Mouse (Mus musculus) heart, embryonic 15.5 days (tissue): ENCODE measurements around the gene Tlr13. TPM values are rescaled to one million over a fixed set of nuclear protein-coding genes. Genes with fewer than 3 reads are reported as not detected.
"Not testable (repeated sequence)": the region's sequence is repeated elsewhere in the genome, so short reads cannot be mapped to it uniquely, and the experiment has no call there.

Experiments used
- ATAC-seq: fragments of 200-750 bp; cut with Nextera tagmentation; replicated peaks from 2 replicates; pipeline ENCODE4 v1.8.0; 2017; ENCODE audit warnings: low read depth, moderate TSS enrichment; ENCODE audit not compliant: insufficient number of reproducible peaks, insufficient read depth, low FRiP score
- H3K27ac ChIP-seq: fragments of 300-500 bp; sonication (generic); 2 replicates; pipeline ENCODE4 v1.5.1; 2015; ENCODE audit warnings: mild to moderate bottlenecking, inconsistent platforms
- H3K27me3 ChIP-seq: fragments of 300-500 bp; sonication (generic); 2 replicates; pipeline ENCODE4 v1.6.1; 2015; ENCODE audit warnings: inconsistent platforms
- H3K36me3 ChIP-seq: fragments of 300-500 bp; sonication (generic); 2 replicates; pipeline ENCODE4 v1.6.1; 2015; ENCODE audit warnings: mild to moderate bottlenecking, inconsistent platforms
- H3K4me1 ChIP-seq: fragments of 300-500 bp; sonication (generic); replicated peaks from 2 replicates; pipeline ENCODE4 v1.6.1; 2015; ENCODE audit warnings: inconsistent platforms
- H3K4me2 ChIP-seq: fragments of 300-500 bp; sonication (generic); 2 replicates; pipeline ENCODE4 v1.6.1; 2015; ENCODE audit warnings: inconsistent platforms, mild to moderate bottlenecking, moderate library complexity
- H3K4me3 ChIP-seq: fragments of 300-500 bp; sonication (generic); 2 replicates; pipeline ENCODE4 v1.5.1; 2015; ENCODE audit warnings: mild to moderate bottlenecking, inconsistent platforms
- H3K9ac ChIP-seq: fragments of 300-500 bp; sonication (generic); 2 replicates; pipeline ENCODE4 v1.6.1; 2015; ENCODE audit warnings: mild to moderate bottlenecking, inconsistent platforms
- H3K9me3 ChIP-seq: fragments of 300-500 bp; sonication (generic); replicated peaks from 2 replicates; pipeline ENCODE4 v1.6.1; 2016; ENCODE audit warnings: inconsistent platforms
- WGBS: fragments of 180-500 bp; shearing (Covaris S2); methylation state at CpG from one replicate; pipeline ENCODE4 v1.1.7; 2015; ENCODE audit warnings: mixed read lengths; 5-methylcytosine and 5-hydroxymethylcytosine counted together
- polyA plus RNA-seq: library from polyadenylated mRNA; unstranded; fragments of >200 nt; fragmentation: Nextera tagmentation; extraction: Ambion mirVana; gene quantifications from 2 replicates; pipeline ENCODE4 v1.2.1, GENCODE M21; 2015

Tlr13 gene
- polyA plus RNA-seq, 1 experiment from 2014 or later, result 0.43 TPM

GRCm38 (mm10) chrX:106186713-106187649, 44.0 kb downstream of the Tlr13 start, which contains the start of gene Pgk1:
TSS of gene Pgk1 (plus strand) at chrX:106187100.
- Histone ChIP-seq H3K4me1 (peaks cover 14% of the 10 kb centered on the region), H3K9me3 (no peaks in the 10 kb centered on the region), H3K27ac (peak within 1 kb of the TSS; percentile 91), H3K9ac (peak within 1 kb of the TSS; percentile 65), H3K4me2 (peak within 1 kb of the TSS; percentile 63), H3K4me3 (peak within 1 kb of the TSS; percentile 59), H3K36me3 (no peaks in the 10 kb centered on the region), H3K27me3 (no peaks in the 10 kb centered on the region)
- 9% methylated on average over 54 of the region's 55 CpGs for WGBS
- ATAC-seq, result peak; percentile 98

GRCm38 (mm10) chrX:106187737-106188136, 44.7 kb downstream of the Tlr13 start:
- ATAC-seq, result no peak
- peak overlapping the region; percentile 65 for H3K9ac ChIP-seq
- no peaks in the 10 kb centered on the region for H3K9me3 ChIP-seq
- H3K36me3 ChIP-seq, result no peaks in the 10 kb centered on the region
- no peaks in the 10 kb centered on the region for H3K27me3 ChIP-seq
- H3K4me3 ChIP-seq, result peak overlapping the region; percentile 59
- peaks cover 14% of the 10 kb centered on the region for H3K4me1 ChIP-seq
- H3K4me2 ChIP-seq, result peak overlapping the region; percentile 63
- peak overlapping the region; percentile 86 for H3K27ac ChIP-seq
- 13% methylated on average over 12 of the region's 12 CpGs for WGBS

- H3K27me3 ChIP-seq, result no peaks in the 10 kb centered on the region
Observed at GRCm38 (mm10) chrX:106189356-106189755, 46.4 kb downstream of the Tlr13 start.

GRCm38 (mm10) chrX:106190091-106190490, 47.1 kb downstream of the Tlr13 start:
- Histone ChIP-seq H3K27me3 (no peaks in the 10 kb centered on the region), H3K9ac (peak overlapping the region; percentile 65), H3K36me3 (peaks cover 10% of the 10 kb centered on the region; the same call in 1 of the 2 replicates), H3K4me3 (peak overlapping the region; percentile 59), H3K4me2 (peak overlapping the region; percentile 63), H3K27ac (peak overlapping the region; percentile 9; the same call in 1 of the 2 replicates), H3K9me3 (no peaks in the 10 kb centered on the region), H3K4me1 (peaks cover 12% of the 10 kb centered on the region)
- 32% methylated on average over 4 of the region's 4 CpGs for WGBS
- ATAC-seq, result no peak

More at GRCm38 (mm10) chrX:106189356-106189755, 46.4 kb downstream of the Tlr13 start:
- Histone ChIP-seq H3K4me3 (peak overlapping the region; percentile 59), H3K36me3 (peaks cover 6% of the 10 kb centered on the region; the same call in 1 of the 2 replicates), H3K9ac (peak overlapping the region; percentile 65), H3K4me2 (peak overlapping the region; percentile 63), H3K9me3 (no peaks in the 10 kb centered on the region), H3K4me1 (peaks cover 13% of the 10 kb centered on the region), H3K27ac (0 out of 2 replicates have a peak overlapping the region, but pooled peaks have one; percentile 86)
- ATAC-seq, result no peak
- WGBS, result 30% methylated on average over 5 of the region's 5 CpGs

- H3K4me1 ChIP-seq, H3K4me2 ChIP-seq, H3K9me3 ChIP-seq, H3K27ac ChIP-seq, ATAC-seq, H3K4me3 ChIP-seq, H3K9ac ChIP-seq, H3K27me3 ChIP-seq: not testable (repeated sequence)
- H3K36me3 ChIP-seq, result peaks cover 39% of the 10 kb centered on the region
- WGBS, result 79% methylated on average over 6 of the region's 6 CpGs
Observed at GRCm38 (mm10) chrX:106194361-106194760, 51.4 kb downstream of the Tlr13 start.

GRCm38 (mm10) chrX:106197308-106197707, 54.3 kb downstream of the Tlr13 start:
- Histone ChIP-seq H3K9me3 (no peaks in the 10 kb centered on the region), H3K27me3 (no peaks in the 10 kb centered on the region), H3K4me1 (no peaks in the 10 kb centered on the region), H3K4me2 (no peak overlapping the region), H3K27ac (no peak overlapping the region), H3K4me3 (no peak overlapping the region), H3K36me3 (peaks cover 57% of the 10 kb centered on the region), H3K9ac (no peak overlapping the region)
- ATAC-seq, result no peak
- WGBS, result 65% methylated on average over 5 of the region's 5 CpGs

- H3K4me1 ChIP-seq, result no peaks in the 10 kb centered on the region
- H3K4me2 ChIP-seq, result no peak overlapping the region
- no peaks in the 10 kb centered on the region for H3K27me3 ChIP-seq
- H3K27ac ChIP-seq, result no peak overlapping the region
- ATAC-seq, result no peak
- H3K9me3 ChIP-seq, result no peaks in the 10 kb centered on the region
- WGBS, result 72% methylated on average over 5 of the region's 5 CpGs
- H3K4me3 ChIP-seq, result no peak overlapping the region
- H3K9ac ChIP-seq, result no peak overlapping the region
- peaks cover 61% of the 10 kb centered on the region for H3K36me3 ChIP-seq
Observed at GRCm38 (mm10) chrX:106198904-106199303, 55.9 kb downstream of the Tlr13 start.

GRCm38 (mm10) chrX:106209100-106209499, 66.1 kb downstream of the Tlr13 start:
- 82% methylated on average over 2 of the region's 2 CpGs for WGBS
- no peak for ATAC-seq
- no peak overlapping the region for H3K4me2 ChIP-seq
- no peaks in the 10 kb centered on the region for H3K4me1 ChIP-seq
- no peaks in the 10 kb centered on the region for H3K9me3 ChIP-seq
- no peak overlapping the region for H3K27ac ChIP-seq
- H3K27me3 ChIP-seq, result no peaks in the 10 kb centered on the region
- no peak overlapping the region for H3K9ac ChIP-seq
- H3K4me3 ChIP-seq, result no peak overlapping the region
- no peaks in the 10 kb centered on the region for H3K36me3 ChIP-seq

Other genes with a start within 250 kb of the Tlr13 start
- gene Atrx, start 213.8 kb upstream of the Tlr13 start, polyA plus RNA-seq, result 113 and 118 TPM in 2 replicates
- gene Magt1, start 131.3 kb upstream of the Tlr13 start, polyA plus RNA-seq, result 46.0 and 47.8 TPM in 2 replicates
- 728 and 1,044 TPM in 2 replicates for gene Cox7b, start 127.5 kb upstream of the Tlr13 start, polyA plus RNA-seq
- 10.6 and 12.6 TPM in 2 replicates for gene Atp7a, start 115.9 kb upstream of the Tlr13 start, polyA plus RNA-seq
- 569 and 615 TPM in 2 replicates for gene Pgk1, start 43.9 kb downstream of the Tlr13 start, polyA plus RNA-seq
- gene Taf9b, start 78.0 kb downstream of the Tlr13 start, polyA plus RNA-seq, result 17.4 and 17.9 TPM in 2 replicates
- gene Fnd3c2, start 112.2 kb downstream of the Tlr13 start, polyA plus RNA-seq, result not detected in 2 replicates